Mouse (Mus musculus): ENCODE results near the gene Cept1. TPM values are rescaled to one million over a fixed set of nuclear protein-coding genes. Genes with fewer than 3 reads are reported as not detected.

The Cept1 gene
- total and polyA plus RNA-seq, 3 experiments: 15.9 to 32.0 TPM; not detected in 1

DNA sequence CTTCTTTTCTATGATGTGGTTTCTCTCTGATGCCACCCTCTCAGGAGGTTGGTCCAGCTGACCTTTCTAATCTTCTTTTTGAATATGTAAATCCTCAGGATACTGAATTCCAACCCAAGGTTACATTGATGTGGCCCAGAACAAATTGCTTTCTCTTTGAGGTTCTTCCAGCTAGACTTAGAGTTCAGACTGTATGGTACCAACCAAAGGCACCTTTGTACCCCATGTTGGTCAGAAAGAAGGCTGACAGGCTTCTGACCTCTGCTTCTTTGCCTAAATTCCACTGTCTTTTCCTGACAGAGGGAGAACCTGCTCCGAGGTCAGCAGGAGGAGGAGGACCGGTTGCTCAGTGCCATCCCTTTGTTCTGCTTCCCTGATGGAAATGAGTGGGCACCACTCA lies 60.1 kb downstream of the Cept1 start:
- DNase-seq (ENCODE audit: low read depth, low spot score): no peak
- no peak overlapping the region for H3K4me3 ChIP-seq (ENCODE audit: control insufficient read depth in 1 of 2, insufficient read depth in 1 of 2, low read depth in 2 of 2, low read length in 2 of 2)
- no peaks in the 10 kb centered on the region; the same call in 1 of the 2 replicates for H3K79me2 ChIP-seq (ENCODE audit: control insufficient read depth, insufficient read depth, low read length, poor library complexity)
- H3K27ac ChIP-seq (ENCODE audit: control insufficient read depth, low read depth, low read length): no peak overlapping the region
- no peaks in the 10 kb centered on the region for H3K9me3 ChIP-seq (replicated peaks; ENCODE audit: insufficient read depth, low read length)
- H3K9ac ChIP-seq (ENCODE audit: control insufficient read depth, low read depth, low read length, poor library complexity, severe bottlenecking): no peak overlapping the region
- TF ChIP-seq TAL1 (IDR thresholded peaks at IDR 0.05; ENCODE audit: low read length): no peak
- no peak for TF ChIP-seq TCF12 (IDR thresholded peaks at IDR 0.05; ENCODE audit: low read depth, low read length)
- TF ChIP-seq USF2 (IDR thresholded peaks at IDR 0.05; ENCODE audit: borderline replicate concordance in 1 of 2, insufficient read depth in 1 of 2, low read depth in 1 of 2, low read length in 2 of 2): no peak
- TF ChIP-seq TBP (IDR thresholded peaks at IDR 0.05; ENCODE audit: low read depth, low read length): no peak
- TF ChIP-seq RCOR1 (IDR thresholded peaks at IDR 0.05; ENCODE audit: low read depth, low read length): no peak
- no peak for TF ChIP-seq RAD21 (IDR thresholded peaks at IDR 0.05; ENCODE audit: low read depth, low read length)
- TF ChIP-seq MEF2A (IDR thresholded peaks at IDR 0.05; ENCODE audit: extremely low read depth, insufficient replicate concordance, low read depth, low read length, poor library complexity, severe bottlenecking): no peak
- no peak for TF ChIP-seq UBTF (IDR thresholded peaks at IDR 0.05; ENCODE audit: borderline replicate concordance, insufficient read depth, low read depth, low read length)
- TF ChIP-seq POLR2AphosphoS2 (IDR thresholded peaks at IDR 0.05; ENCODE audit: low read length): no peak
- TF ChIP-seq CHD2 (IDR thresholded peaks at IDR 0.05; ENCODE audit: low read length): no peak
- no peak for TF ChIP-seq SMC3 (IDR thresholded peaks at IDR 0.05; ENCODE audit: low read depth, low read length)
- TF ChIP-seq MYB (IDR thresholded peaks at IDR 0.05; ENCODE audit: low read depth, low read length): no peak
- TF ChIP-seq GATA1 (IDR thresholded peaks at IDR 0.05; ENCODE audit: low read depth, low read length): no peak
- TF ChIP-seq MAFK (IDR thresholded peaks at IDR 0.05; ENCODE audit: borderline replicate concordance, low read depth, low read length): no peak
- TF ChIP-seq MXI1 (IDR thresholded peaks at IDR 0.05; ENCODE audit: low read depth, low read length): no peak
- no peak for TF ChIP-seq MAZ (IDR thresholded peaks at IDR 0.05; ENCODE audit: low read depth, low read length)
- no peak for TF ChIP-seq HCFC1 (IDR thresholded peaks at IDR 0.05; ENCODE audit: low read depth, low read length)
- no peak for TF ChIP-seq MAX (IDR thresholded peaks at IDR 0.05; ENCODE audit: low read length)
- TF ChIP-seq NRF1 (IDR thresholded peaks at IDR 0.05; ENCODE audit: insufficient read depth, low read depth, low read length, poor library complexity, severe bottlenecking): no peak
- peaks cover 0 to 12% of the 10 kb centered on the region in 2 experiments; a peak in 2 of 4 replicates for H3K36me3 ChIP-seq (ENCODE audit: control insufficient read depth in 1 of 2, insufficient read depth in 2 of 2, low read length in 2 of 2)
- no peaks in the 10 kb centered on the region for H3K27me3 ChIP-seq (ENCODE audit: control insufficient read depth in 1 of 2, insufficient read depth in 2 of 2, low read length in 2 of 2)
- peaks cover 12 to 21% of the 10 kb centered on the region in 2 experiments for H3K4me1 ChIP-seq (ENCODE audit: control insufficient read depth in 1 of 2, insufficient read depth in 2 of 2, low read length in 2 of 2)

DNA sequence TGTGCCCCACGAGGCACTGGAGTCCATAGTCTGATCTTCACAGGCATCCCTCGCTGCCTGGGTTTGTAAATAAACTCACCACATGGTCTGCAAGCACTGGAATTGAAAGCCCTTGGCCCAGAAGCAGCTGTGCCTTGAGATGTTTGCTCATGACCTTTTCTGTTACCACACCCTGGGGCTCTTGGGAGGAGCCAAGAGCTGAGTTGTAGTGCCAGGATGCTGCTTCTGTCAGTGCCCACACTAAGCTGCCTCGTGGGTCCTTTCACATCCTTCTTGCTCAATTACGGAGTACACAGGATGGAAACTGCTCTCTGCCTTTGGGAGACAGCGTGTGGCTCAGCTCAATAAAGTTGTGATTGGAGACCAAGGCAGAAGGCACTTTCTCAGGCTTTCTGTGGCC lies 61.8 kb downstream of the Cept1 start:
- no peak for TF ChIP-seq SIN3A (IDR thresholded peaks at IDR 0.05; ENCODE audit: low read length)
- TF ChIP-seq ZNF384 (IDR thresholded peaks at IDR 0.05; ENCODE audit: low read depth, low read length): no peak
- TF ChIP-seq RCOR1 (IDR thresholded peaks at IDR 0.05; ENCODE audit: low read depth, low read length): no peak
- peaks cover 8 to 14% of the 10 kb centered on the region in 2 experiments for H3K4me1 ChIP-seq (ENCODE audit: control insufficient read depth in 1 of 2, insufficient read depth in 2 of 2, low read length in 2 of 2)
- DNase-seq (ENCODE audit: low read depth, low spot score): no peak
- no peaks in the 10 kb centered on the region; the same call in 1 of the 2 replicates for H3K79me2 ChIP-seq (ENCODE audit: control insufficient read depth, insufficient read depth, low read length, poor library complexity)
- H3K9me3 ChIP-seq (replicated peaks; ENCODE audit: insufficient read depth, low read length): no peaks in the 10 kb centered on the region
- no peak overlapping the region for H3K27ac ChIP-seq (ENCODE audit: control insufficient read depth, low read depth, low read length)
- peaks cover 0 to 8% of the 10 kb centered on the region in 2 experiments; a peak in 2 of 4 replicates for H3K36me3 ChIP-seq (ENCODE audit: control insufficient read depth in 1 of 2, insufficient read depth in 2 of 2, low read length in 2 of 2)
- no peak overlapping the region for H3K4me3 ChIP-seq (ENCODE audit: control insufficient read depth in 1 of 2, insufficient read depth in 1 of 2, low read depth in 2 of 2, low read length in 2 of 2)
- no peaks in the 10 kb centered on the region for H3K27me3 ChIP-seq (ENCODE audit: control insufficient read depth in 1 of 2, insufficient read depth in 2 of 2, low read length in 2 of 2)
- H3K9ac ChIP-seq (ENCODE audit: control insufficient read depth, low read depth, low read length, poor library complexity, severe bottlenecking): no peak overlapping the region

Measured in MEL (cell line).